Mouse (Mus musculus) MEL (cell line): ENCODE measurements around the gene Sipa1l3. TPM values are rescaled to one million over a fixed set of nuclear protein-coding genes. Genes with fewer than 3 reads are reported as not detected.

ENCODE experiments used
- DNase-seq: peaks from one replicate; pipeline ENCODE4 v3.0.0; 2011; ENCODE audit warnings: low read depth, low spot score
- H3K27ac ChIP-seq: 2 replicates; pipeline ENCODE4 v1.5.1; 2012; ENCODE audit warnings: low read depth, mild to moderate bottlenecking, control low read depth, low read length, moderate library complexity; ENCODE audit not compliant: control insufficient read depth
- H3K27me3 ChIP-seq, 2 experiments: fragments of 150-350 bp in 1 of 2; sonication (generic) in 1 of 2; 2 replicates each; pipeline ENCODE4 v1.6.1; 2012; ENCODE audit warnings: low read length in 2 of 2, mild to moderate bottlenecking in 2 of 2, improper control_type of control experiment in 1 of 2, moderate library complexity in 1 of 2; ENCODE audit not compliant: insufficient read depth in 2 of 2, control insufficient read depth in 1 of 2
- H3K36me3 ChIP-seq, 2 experiments: 2 replicates each; pipeline ENCODE4 v1.6.1; 2012 to 2014; ENCODE audit warnings: low read length in 2 of 2, improper control_type of control experiment in 1 of 2, inconsistent platforms in 1 of 2, mild to moderate bottlenecking in 1 of 2; ENCODE audit not compliant: insufficient read depth in 2 of 2, control insufficient read depth in 1 of 2
- H3K4me1 ChIP-seq, 2 experiments: fragments of 150-350 bp in 1 of 2; sonication (generic) in 1 of 2; 2 replicates each; pipeline ENCODE4 v1.6.1; 2012; ENCODE audit warnings: low read length in 2 of 2, improper control_type of control experiment in 1 of 2, mild to moderate bottlenecking in 1 of 2; ENCODE audit not compliant: insufficient read depth in 2 of 2, control insufficient read depth in 1 of 2
- H3K4me3 ChIP-seq, 2 experiments: fragments of 150-350 bp in 1 of 2; sonication (generic) in 1 of 2; 2 replicates each; pipeline ENCODE4 v1.5.1; 2012; ENCODE audit warnings: low read depth in 2 of 2, low read length in 2 of 2, mild to moderate bottlenecking in 2 of 2, moderate library complexity in 2 of 2, control low read depth in 1 of 2, improper control_type of control experiment in 1 of 2; ENCODE audit not compliant: control insufficient read depth in 1 of 2, insufficient read depth in 1 of 2
- H3K79me2 ChIP-seq: 2 replicates; pipeline ENCODE4 v1.6.1; 2012; ENCODE audit warnings: mild to moderate bottlenecking, low read length, moderate library complexity; ENCODE audit not compliant: control insufficient read depth, poor library complexity, insufficient read depth
- H3K9ac ChIP-seq: 2 replicates; pipeline ENCODE4 v1.6.1; 2012; ENCODE audit warnings: low read depth, mild to moderate bottlenecking, control low read depth, low read length, moderate library complexity; ENCODE audit not compliant: control insufficient read depth, poor library complexity, severe bottlenecking
- H3K9me3 ChIP-seq: fragments of 150-350 bp; sonication (generic); replicated peaks from 2 replicates; pipeline ENCODE4 v1.6.1; 2012; ENCODE audit warnings: mild to moderate bottlenecking, low read length, improper control_type of control experiment, moderate library complexity; ENCODE audit not compliant: insufficient read depth
- BHLHE40 ChIP-seq: IDR thresholded peaks from 2 replicates; pipeline ENCODE4 v1.6.1; 2012; ENCODE audit warnings: low read depth, mild to moderate bottlenecking, inconsistent platforms, low read length, improper control_type of control experiment, borderline replicate concordance
- E2F4 ChIP-seq: IDR thresholded peaks from 2 replicates; pipeline ENCODE4 v1.6.1; 2011; ENCODE audit warnings: low read depth, low read length, improper control_type of control experiment, borderline replicate concordance
- ELF1 ChIP-seq: IDR thresholded peaks from 2 replicates; pipeline ENCODE4 v1.6.1; 2014; ENCODE audit warnings: low read depth, mild to moderate bottlenecking, inconsistent platforms, low read length, improper control_type of control experiment, moderate library complexity
- EP300 ChIP-seq, 2 experiments: IDR thresholded peaks; 2 replicates each; pipeline ENCODE4 v1.6.1; 2011; ENCODE audit warnings: improper control_type of control experiment in 2 of 2, low read length in 2 of 2, low read depth in 1 of 2, mild to moderate bottlenecking in 1 of 2
- ETS1 ChIP-seq: IDR thresholded peaks from 2 replicates; pipeline ENCODE4 v1.6.1; 2012; ENCODE audit warnings: low read depth, mild to moderate bottlenecking, inconsistent platforms, low read length, improper control_type of control experiment, moderate library complexity
- GABPA ChIP-seq: IDR thresholded peaks from 2 replicates; pipeline ENCODE4 v1.6.1; 2012; ENCODE audit warnings: low read depth, mild to moderate bottlenecking, inconsistent platforms, low read length, improper control_type of control experiment, moderate library complexity
- HCFC1 ChIP-seq: IDR thresholded peaks from 2 replicates; pipeline ENCODE4 v1.6.1; 2012; ENCODE audit warnings: low read depth, mild to moderate bottlenecking, inconsistent platforms, low read length, improper control_type of control experiment, moderate library complexity
- JUND ChIP-seq: IDR thresholded peaks from 2 replicates; pipeline ENCODE4 v1.6.1; 2011; ENCODE audit warnings: low read depth, mild to moderate bottlenecking, improper control_type of control experiment, low read length
- KAT2A ChIP-seq: conservative IDR thresholded peaks from 2 replicates; pipeline ENCODE4 v1.6.1; 2012; ENCODE audit warnings: low read depth, low read length, improper control_type of control experiment, inconsistent platforms
- MAFK ChIP-seq: IDR thresholded peaks from 2 replicates; pipeline ENCODE4 v1.6.1; 2011; ENCODE audit warnings: low read depth, mild to moderate bottlenecking, low read length, improper control_type of control experiment, borderline replicate concordance
- MAX ChIP-seq: IDR thresholded peaks from 2 replicates; pipeline ENCODE4 v1.6.1; 2011; ENCODE audit warnings: low read length, improper control_type of control experiment
- MEF2A ChIP-seq: IDR thresholded peaks from 2 replicates; pipeline ENCODE4 v1.6.1; 2014; ENCODE audit warnings: low read depth, mild to moderate bottlenecking, inconsistent platforms, low read length, improper control_type of control experiment; ENCODE audit not compliant: poor library complexity, insufficient replicate concordance, severe bottlenecking; ENCODE audit errors: extremely low read depth
- MXI1 ChIP-seq: IDR thresholded peaks from 2 replicates; pipeline ENCODE4 v1.6.1; 2011; ENCODE audit warnings: mild to moderate bottlenecking, low read depth, low read length, improper control_type of control experiment
- MYB ChIP-seq: IDR thresholded peaks from 2 replicates; pipeline ENCODE4 v1.6.1; 2011; ENCODE audit warnings: mild to moderate bottlenecking, low read depth, low read length, improper control_type of control experiment
- MYC ChIP-seq: IDR thresholded peaks from 2 replicates; pipeline ENCODE4 v1.6.1; 2011; ENCODE audit warnings: low read depth, mild to moderate bottlenecking, low read length, improper control_type of control experiment, moderate library complexity
- NELFE ChIP-seq: IDR thresholded peaks from 2 replicates; pipeline ENCODE4 v1.6.1; 2011; ENCODE audit warnings: low read depth, low read length, improper control_type of control experiment
- POLR2AphosphoS2 ChIP-seq: IDR thresholded peaks from 2 replicates; pipeline ENCODE4 v1.6.1; 2011; ENCODE audit warnings: low read length, improper control_type of control experiment
- RAD21 ChIP-seq: IDR thresholded peaks from 2 replicates; pipeline ENCODE4 v1.6.1; 2011; ENCODE audit warnings: mild to moderate bottlenecking, low read depth, low read length, improper control_type of control experiment
- SIN3A ChIP-seq: IDR thresholded peaks from 2 replicates; pipeline ENCODE4 v1.6.1; 2012; ENCODE audit warnings: low read length, improper control_type of control experiment, inconsistent platforms
- SMC3 ChIP-seq: IDR thresholded peaks from 2 replicates; pipeline ENCODE4 v1.6.1; 2011; ENCODE audit warnings: low read depth, low read length, improper control_type of control experiment
- TAL1 ChIP-seq: IDR thresholded peaks from 2 replicates; pipeline ENCODE4 v1.6.1; 2012; ENCODE audit warnings: mild to moderate bottlenecking, inconsistent platforms, low read length, moderate library complexity, mixed read lengths
- TCF12 ChIP-seq: IDR thresholded peaks from 2 replicates; pipeline ENCODE4 v1.6.1; 2014; ENCODE audit warnings: low read depth, mild to moderate bottlenecking, inconsistent platforms, low read length, improper control_type of control experiment, moderate library complexity
- ZC3H11A ChIP-seq: IDR thresholded peaks from 2 replicates; pipeline ENCODE4 v1.6.1; 2012; ENCODE audit warnings: low read depth, mild to moderate bottlenecking, inconsistent platforms, low read length, improper control_type of control experiment
- ZKSCAN1 ChIP-seq: IDR thresholded peaks from 2 replicates; pipeline ENCODE4 v1.6.1; 2012; ENCODE audit warnings: low read depth, mild to moderate bottlenecking, inconsistent platforms, low read length, improper control_type of control experiment, moderate library complexity
- polyA plus RNA-seq, 2 experiments: library from polyadenylated mRNA; stranded (reverse) in 1 of 2; unstranded in 1 of 2; fragments of >175 nt in 1 of 2; fragments of >200 nt in 1 of 2; gene quantifications; 2 replicates each; pipeline versions ENCODE4 v1.2.1 to v1.2.4; 2012; ENCODE audit warnings: low replicate concordance in 2 of 2, low read depth in 1 of 2; ENCODE audit not compliant: insufficient read length in 2 of 2, insufficient read depth in 1 of 2, missing spikeins in 1 of 2
- total RNA-seq: library from RNA; depleted of rRNA; stranded (reverse); fragments of 300-350 nt; gene quantifications from 2 replicates; pipeline ENCODE4 v1.2.3, GENCODE M21; 2012

The Sipa1l3 gene
- total and polyA plus RNA-seq, 3 experiments = 14.9 to 49.4 TPM; not detected in 1

GRCm38 (mm10) chr7:29457772-29458171, 60.7 kb downstream of the Sipa1l3 start:
- Histone ChIP-seq H3K4me3 (no peak overlapping the region), H3K9ac (no peak overlapping the region), H3K4me1 (no peaks in the 10 kb centered on the region), H3K79me2 (no peaks in the 10 kb centered on the region), H3K36me3 (no peaks in the 10 kb centered on the region), H3K27me3 (no peaks in the 10 kb centered on the region), H3K27ac (no peak overlapping the region), H3K9me3 (no peaks in the 10 kb centered on the region)
- no peak for DNase-seq
- TF ChIP-seq MAX (no peak), ETS1 (no peak), EP300 (IDR thresholded peaks at IDR 0.05; ENCODE audit: low read depth in 1 of 2, low read length in 2 of 2) (no peak), POLR2AphosphoS2 (no peak), KAT2A (no peak)

- no peaks in the 10 kb centered on the region for H3K36me3 ChIP-seq
- H3K9me3 ChIP-seq = no peaks in the 10 kb centered on the region
- H3K27me3 ChIP-seq = no peaks in the 10 kb centered on the region
- H3K4me3 ChIP-seq = no peak overlapping the region
- no peak overlapping the region for H3K9ac ChIP-seq
- no peak overlapping the region for H3K27ac ChIP-seq
- no peaks in the 10 kb centered on the region for H3K79me2 ChIP-seq
- DNase-seq = no peak
- H3K4me1 ChIP-seq = no peaks in the 10 kb centered on the region
- TF ChIP-seq MAFK (no peak), SMC3 (no peak), ZKSCAN1 (no peak), SIN3A (no peak), ETS1 (no peak), E2F4 (no peak), HCFC1 (no peak)
Observed at GRCm38 (mm10) chr7:29456716-29457115, 61.7 kb downstream of the Sipa1l3 start.

DNA sequence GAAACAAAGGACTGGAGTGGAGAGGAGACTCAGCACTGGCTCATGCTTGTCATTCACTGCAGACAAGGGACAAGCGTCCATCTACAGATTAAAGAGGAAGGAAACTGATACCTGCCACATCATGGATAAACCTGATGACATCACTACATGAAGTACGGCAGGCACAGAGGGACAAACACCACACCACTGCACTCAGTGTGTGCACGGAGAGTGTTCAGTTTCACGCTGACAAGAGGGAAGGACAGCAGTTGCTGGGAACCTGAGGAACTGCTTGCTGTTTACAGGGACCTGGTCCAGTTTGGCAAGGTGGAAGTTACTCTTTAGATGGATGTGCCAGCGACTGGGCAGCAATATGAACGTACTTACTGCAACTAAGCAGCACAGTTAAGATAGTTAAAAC, 62.9 kb downstream of the Sipa1l3 start:
- H3K27me3 ChIP-seq = no peaks in the 10 kb centered on the region
- no peaks in the 10 kb centered on the region for H3K4me1 ChIP-seq
- no peaks in the 10 kb centered on the region for H3K9me3 ChIP-seq
- no peak for DNase-seq
- H3K36me3 ChIP-seq = no peaks in the 10 kb centered on the region
- no peak for TF ChIP-seq MYC
- TF ChIP-seq TCF12 = no peak
- TF ChIP-seq ETS1 = no peak
- no peak for TF ChIP-seq BHLHE40
- no peak for TF ChIP-seq MAX
- TF ChIP-seq MYB = no peak
- no peak for TF ChIP-seq NELFE
- no peak for TF ChIP-seq RAD21
- TF ChIP-seq JUND = no peak
- no peak for TF ChIP-seq ZC3H11A
- TF ChIP-seq SMC3 = no peak
- no peak for TF ChIP-seq TAL1
- no peak for TF ChIP-seq ELF1
- TF ChIP-seq HCFC1 = no peak
- no peak for TF ChIP-seq MXI1
- no peak for TF ChIP-seq MEF2A
- TF ChIP-seq GABPA = no peak
- no peak for TF ChIP-seq SIN3A
- H3K79me2 ChIP-seq = no peaks in the 10 kb centered on the region
- no peak overlapping the region for H3K4me3 ChIP-seq
- H3K9ac ChIP-seq = no peak overlapping the region
- H3K27ac ChIP-seq = no peak overlapping the region
